Mouse (Mus musculus) MEL (cell line): ENCODE measurements around the gene Mbnl1. TPM values are rescaled to one million over a fixed set of nuclear protein-coding genes. Genes with fewer than 3 reads are reported as not detected.
A peak's percentile ranks its signal among the peaks of the same experiment; 100 is the strongest.

Source experiments
- DNase-seq: peaks from one replicate; pipeline ENCODE4 v3.0.0; 2011; ENCODE audit warnings: low read depth, low spot score
- H3K27ac ChIP-seq: 2 replicates; pipeline ENCODE4 v1.5.1; 2012; ENCODE audit warnings: low read depth, mild to moderate bottlenecking, control low read depth, low read length, moderate library complexity; ENCODE audit not compliant: control insufficient read depth
- H3K27me3 ChIP-seq, 2 experiments: fragments of 150-350 bp in 1 of 2; sonication (generic) in 1 of 2; 2 replicates each; pipeline ENCODE4 v1.6.1; 2012; ENCODE audit warnings: low read length in 2 of 2, mild to moderate bottlenecking in 2 of 2, improper control_type of control experiment in 1 of 2, moderate library complexity in 1 of 2; ENCODE audit not compliant: insufficient read depth in 2 of 2, control insufficient read depth in 1 of 2
- H3K36me3 ChIP-seq, 2 experiments: 2 replicates each; pipeline ENCODE4 v1.6.1; 2012 to 2014; ENCODE audit warnings: low read length in 2 of 2, improper control_type of control experiment in 1 of 2, inconsistent platforms in 1 of 2, mild to moderate bottlenecking in 1 of 2; ENCODE audit not compliant: insufficient read depth in 2 of 2, control insufficient read depth in 1 of 2
- H3K4me1 ChIP-seq, 2 experiments: fragments of 150-350 bp in 1 of 2; sonication (generic) in 1 of 2; 2 replicates each; pipeline ENCODE4 v1.6.1; 2012; ENCODE audit warnings: low read length in 2 of 2, improper control_type of control experiment in 1 of 2, mild to moderate bottlenecking in 1 of 2; ENCODE audit not compliant: insufficient read depth in 2 of 2, control insufficient read depth in 1 of 2
- H3K4me3 ChIP-seq, 2 experiments: fragments of 150-350 bp in 1 of 2; sonication (generic) in 1 of 2; 2 replicates each; pipeline ENCODE4 v1.5.1; 2012; ENCODE audit warnings: low read depth in 2 of 2, low read length in 2 of 2, mild to moderate bottlenecking in 2 of 2, moderate library complexity in 2 of 2, control low read depth in 1 of 2, improper control_type of control experiment in 1 of 2; ENCODE audit not compliant: control insufficient read depth in 1 of 2, insufficient read depth in 1 of 2
- H3K79me2 ChIP-seq: 2 replicates; pipeline ENCODE4 v1.6.1; 2012; ENCODE audit warnings: mild to moderate bottlenecking, low read length, moderate library complexity; ENCODE audit not compliant: control insufficient read depth, poor library complexity, insufficient read depth
- H3K9ac ChIP-seq: 2 replicates; pipeline ENCODE4 v1.6.1; 2012; ENCODE audit warnings: low read depth, mild to moderate bottlenecking, control low read depth, low read length, moderate library complexity; ENCODE audit not compliant: control insufficient read depth, poor library complexity, severe bottlenecking
- H3K9me3 ChIP-seq: fragments of 150-350 bp; sonication (generic); replicated peaks from 2 replicates; pipeline ENCODE4 v1.6.1; 2012; ENCODE audit warnings: mild to moderate bottlenecking, low read length, improper control_type of control experiment, moderate library complexity; ENCODE audit not compliant: insufficient read depth
- BHLHE40 ChIP-seq: IDR thresholded peaks from 2 replicates; pipeline ENCODE4 v1.6.1; 2012; ENCODE audit warnings: low read depth, mild to moderate bottlenecking, inconsistent platforms, low read length, improper control_type of control experiment, borderline replicate concordance
- CHD1 ChIP-seq: IDR thresholded peaks from 2 replicates; pipeline ENCODE4 v1.6.1; 2012; ENCODE audit warnings: low read depth, mild to moderate bottlenecking, inconsistent platforms, low read length, improper control_type of control experiment
- CHD2 ChIP-seq: IDR thresholded peaks from 2 replicates; pipeline ENCODE4 v1.6.1; 2011; ENCODE audit warnings: low read length, improper control_type of control experiment
- CTCF ChIP-seq, 3 experiments: IDR thresholded peaks in 2 of 3; conservative IDR thresholded peaks in 1 of 3; 2 replicates each; pipeline ENCODE4 v1.5.1; 2011 to 2012; ENCODE audit warnings: low read length in 3 of 3, low read depth in 2 of 3, mild to moderate bottlenecking in 2 of 3, improper control_type of control experiment in 1 of 3, inconsistent platforms in 1 of 3, mixed read lengths in 1 of 3, moderate library complexity in 1 of 3; ENCODE audit not compliant: control insufficient read depth in 1 of 3, insufficient read depth in 1 of 3, poor library complexity in 1 of 3, severe bottlenecking in 1 of 3
- E2F4 ChIP-seq: IDR thresholded peaks from 2 replicates; pipeline ENCODE4 v1.6.1; 2011; ENCODE audit warnings: low read depth, low read length, improper control_type of control experiment, borderline replicate concordance
- ELF1 ChIP-seq: IDR thresholded peaks from 2 replicates; pipeline ENCODE4 v1.6.1; 2014; ENCODE audit warnings: low read depth, mild to moderate bottlenecking, inconsistent platforms, low read length, improper control_type of control experiment, moderate library complexity
- EP300 ChIP-seq, 2 experiments: IDR thresholded peaks; 2 replicates each; pipeline ENCODE4 v1.6.1; 2011; ENCODE audit warnings: improper control_type of control experiment in 2 of 2, low read length in 2 of 2, low read depth in 1 of 2, mild to moderate bottlenecking in 1 of 2
- ETS1 ChIP-seq: IDR thresholded peaks from 2 replicates; pipeline ENCODE4 v1.6.1; 2012; ENCODE audit warnings: low read depth, mild to moderate bottlenecking, inconsistent platforms, low read length, improper control_type of control experiment, moderate library complexity
- GATA1 ChIP-seq: IDR thresholded peaks from 2 replicates; pipeline ENCODE4 v1.6.1; 2011; ENCODE audit warnings: low read depth, low read length, improper control_type of control experiment
- HCFC1 ChIP-seq: IDR thresholded peaks from 2 replicates; pipeline ENCODE4 v1.6.1; 2012; ENCODE audit warnings: low read depth, mild to moderate bottlenecking, inconsistent platforms, low read length, improper control_type of control experiment, moderate library complexity
- JUND ChIP-seq: IDR thresholded peaks from 2 replicates; pipeline ENCODE4 v1.6.1; 2011; ENCODE audit warnings: low read depth, mild to moderate bottlenecking, improper control_type of control experiment, low read length
- MAFK ChIP-seq: IDR thresholded peaks from 2 replicates; pipeline ENCODE4 v1.6.1; 2011; ENCODE audit warnings: low read depth, mild to moderate bottlenecking, low read length, improper control_type of control experiment, borderline replicate concordance
- MEF2A ChIP-seq: IDR thresholded peaks from 2 replicates; pipeline ENCODE4 v1.6.1; 2014; ENCODE audit warnings: low read depth, mild to moderate bottlenecking, inconsistent platforms, low read length, improper control_type of control experiment; ENCODE audit not compliant: poor library complexity, insufficient replicate concordance, severe bottlenecking; ENCODE audit errors: extremely low read depth
- MXI1 ChIP-seq: IDR thresholded peaks from 2 replicates; pipeline ENCODE4 v1.6.1; 2011; ENCODE audit warnings: mild to moderate bottlenecking, low read depth, low read length, improper control_type of control experiment
- MYC ChIP-seq: IDR thresholded peaks from 2 replicates; pipeline ENCODE4 v1.6.1; 2011; ENCODE audit warnings: low read depth, mild to moderate bottlenecking, low read length, improper control_type of control experiment, moderate library complexity
- NRF1 ChIP-seq: IDR thresholded peaks from 2 replicates; pipeline ENCODE4 v1.6.1; 2014; ENCODE audit warnings: low read depth, mild to moderate bottlenecking, inconsistent platforms, low read length, improper control_type of control experiment, moderate library complexity; ENCODE audit not compliant: poor library complexity, insufficient read depth, severe bottlenecking
- POLR2AphosphoS2 ChIP-seq: IDR thresholded peaks from 2 replicates; pipeline ENCODE4 v1.6.1; 2011; ENCODE audit warnings: low read length, improper control_type of control experiment
- POLR2AphosphoS5 ChIP-seq: IDR thresholded peaks from 2 replicates; pipeline ENCODE4 v1.6.1; 2012; ENCODE audit warnings: low read depth, borderline replicate concordance, mild to moderate bottlenecking, inconsistent platforms, low read length, moderate library complexity, mixed read lengths
- RAD21 ChIP-seq: IDR thresholded peaks from 2 replicates; pipeline ENCODE4 v1.6.1; 2011; ENCODE audit warnings: mild to moderate bottlenecking, low read depth, low read length, improper control_type of control experiment
- RCOR1 ChIP-seq: IDR thresholded peaks from 2 replicates; pipeline ENCODE4 v1.6.1; 2012; ENCODE audit warnings: low read depth, mild to moderate bottlenecking, inconsistent platforms, low read length, improper control_type of control experiment
- SIN3A ChIP-seq: IDR thresholded peaks from 2 replicates; pipeline ENCODE4 v1.6.1; 2012; ENCODE audit warnings: low read length, improper control_type of control experiment, inconsistent platforms
- SMC3 ChIP-seq: IDR thresholded peaks from 2 replicates; pipeline ENCODE4 v1.6.1; 2011; ENCODE audit warnings: low read depth, low read length, improper control_type of control experiment
- TBP ChIP-seq: IDR thresholded peaks from 2 replicates; pipeline ENCODE4 v1.8.0; 2011; ENCODE audit warnings: low read depth, low read length, improper control_type of control experiment
- TCF12 ChIP-seq: IDR thresholded peaks from 2 replicates; pipeline ENCODE4 v1.6.1; 2014; ENCODE audit warnings: low read depth, mild to moderate bottlenecking, inconsistent platforms, low read length, improper control_type of control experiment, moderate library complexity
- UBTF ChIP-seq: IDR thresholded peaks from 2 replicates; pipeline ENCODE4 v1.6.1; 2012; ENCODE audit warnings: low read depth, mild to moderate bottlenecking, inconsistent platforms, low read length, improper control_type of control experiment, moderate library complexity, borderline replicate concordance; ENCODE audit not compliant: insufficient read depth
- USF1 ChIP-seq: IDR thresholded peaks from 2 replicates; pipeline ENCODE4 v1.6.1; 2014; ENCODE audit warnings: low read depth, mild to moderate bottlenecking, inconsistent platforms, low read length, improper control_type of control experiment, moderate library complexity
- ZKSCAN1 ChIP-seq: IDR thresholded peaks from 2 replicates; pipeline ENCODE4 v1.6.1; 2012; ENCODE audit warnings: low read depth, mild to moderate bottlenecking, inconsistent platforms, low read length, improper control_type of control experiment, moderate library complexity
- ZMIZ1 ChIP-seq: IDR thresholded peaks from 2 replicates; pipeline ENCODE4 v1.6.1; 2012; ENCODE audit warnings: low read depth, mild to moderate bottlenecking, inconsistent platforms, low read length, improper control_type of control experiment, moderate library complexity
- ZNF384 ChIP-seq: IDR thresholded peaks from 2 replicates; pipeline ENCODE4 v1.6.1; 2012; ENCODE audit warnings: low read depth, mild to moderate bottlenecking, inconsistent platforms, low read length, improper control_type of control experiment
- polyA plus RNA-seq, 2 experiments: library from polyadenylated mRNA; stranded (reverse) in 1 of 2; unstranded in 1 of 2; fragments of >175 nt in 1 of 2; fragments of >200 nt in 1 of 2; gene quantifications; 2 replicates each; pipeline versions ENCODE4 v1.2.1 to v1.2.4; 2012; ENCODE audit warnings: low replicate concordance in 2 of 2, low read depth in 1 of 2; ENCODE audit not compliant: insufficient read length in 2 of 2, insufficient read depth in 1 of 2, missing spikeins in 1 of 2
- total RNA-seq: library from RNA; depleted of rRNA; stranded (reverse); fragments of 300-350 nt; gene quantifications from 2 replicates; pipeline ENCODE4 v1.2.3, GENCODE M21; 2012

The Mbnl1 gene
- total and polyA plus RNA-seq, 3 experiments, result 250 to 371 (median 341) TPM

GRCm38 (mm10) chr3:60571493-60571892 is 98.9 kb downstream of the Mbnl1 start:
- TF ChIP-seq RAD21 (no peak), EP300 (IDR thresholded peaks at IDR 0.05; ENCODE audit: low read depth in 1 of 2, low read length in 2 of 2) (peak; percentile 52 to 75), GATA1 (peak; percentile 56; the same call in 1 of the 2 replicates), JUND (no peak), TCF12 (peak; percentile 82), ELF1 (no peak), ETS1 (peak; percentile 90), ZMIZ1 (no peak), POLR2AphosphoS2 (no peak), MXI1 (no peak), SIN3A (peak; percentile 47; the same call in 1 of the 2 replicates), MYC (no peak), SMC3 (no peak), RCOR1 (0 out of 2 replicates have a peak, but pooled peaks have one; percentile 60), HCFC1 (no peak), UBTF (no peak), POLR2AphosphoS5 (no peak)
- DNase-seq, result no peak
- Histone ChIP-seq H3K9me3 (no peaks in the 10 kb centered on the region), H3K4me3 (no peak overlapping the region), H3K4me1 (peaks cover 27 to 33% of the 10 kb centered on the region in 2 experiments), H3K27ac (no peak overlapping the region), H3K27me3 (no peaks in the 10 kb centered on the region), H3K9ac (no peak overlapping the region), H3K36me3 (peaks cover 0 to 65% of the 10 kb centered on the region in 2 experiments; a peak in 3 of 4 replicates), H3K79me2 (peaks cover 38% of the 10 kb centered on the region)

- no peak overlapping the region for H3K4me3 ChIP-seq
- H3K36me3 ChIP-seq, result peaks cover 3 to 76% of the 10 kb centered on the region in 2 experiments
- no peaks in the 10 kb centered on the region for H3K9me3 ChIP-seq
- H3K4me1 ChIP-seq, result peaks cover 28 to 29% of the 10 kb centered on the region in 2 experiments
- peaks cover 46% of the 10 kb centered on the region for H3K79me2 ChIP-seq
- H3K27ac ChIP-seq, result peak overlapping the region; percentile 69
- no peaks in the 10 kb centered on the region for H3K27me3 ChIP-seq
- H3K9ac ChIP-seq, result no peak overlapping the region; the same call in 1 of the 2 replicates
- peak; percentile 72 for DNase-seq
- TF ChIP-seq CTCF (IDR thresholded peaks at IDR 0.05 in 2 of 3, conservative IDR thresholded peaks at IDR 0.05 in 1 of 3; ENCODE audit: control insufficient read depth in 1 of 3, insufficient read depth in 1 of 3, low read depth in 2 of 3, low read length in 3 of 3, poor library complexity in 1 of 3, severe bottlenecking in 1 of 3) (no peak), MAFK (no peak), CHD2 (no peak), MEF2A (no peak), TCF12 (peak; percentile 93), ELF1 (no peak), ZNF384 (no peak), USF1 (no peak), NRF1 (no peak), POLR2AphosphoS5 (no peak), EP300 (IDR thresholded peaks at IDR 0.05; ENCODE audit: low read depth in 1 of 2, low read length in 2 of 2) (peak; percentile 86 to 88), ZKSCAN1 (no peak), SMC3 (no peak), JUND (no peak), MYC (no peak), GATA1 (peak; percentile 85), RCOR1 (no peak), MXI1 (peak; percentile 72), SIN3A (no peak; the same call in none of the 2 replicates), BHLHE40 (no peak), TBP (no peak), E2F4 (no peak), CHD1 (no peak)
These were observed 101.6 kb downstream of the Mbnl1 start for GRCm38 (mm10) chr3:60574199-60574598.
